Mouse (Mus musculus): Measurements from ENCODE around the gene Akap2.

GRCm38 (mm10) chr4:57670813-57671469 lies 46.5 kb upstream of the Akap2 start:
- TF ChIP-seq GATA1 (IDR thresholded peaks at IDR 0.05; ENCODE audit: borderline replicate concordance, low read length) (no peak), FLI1 (IDR thresholded peaks at IDR 0.05; ENCODE audit: low read length) (no peak)
